In genomic region chr17:45913671-45914070, GRCm38 (mm10) we compare ENCODE assay signal across 10 mouse cellular contexts.
"Had no signal": no experiment of that assay in that cellular context is flagged by ENCODE, and none has a peak within 500 bp of the region (broad histone marks: within the 10 kb centered on the region; RNA-seq: fewer than 3 reads in every experiment).

No protein-coding gene starts in this region.

- DNase-seq: embryo, embryonic 11 days; forebrain, postnatal 0 days; gastrocnemius, adult 2 months; gastrocnemius, postnatal 10 days; gastrocnemius, postnatal 14 days; gastrocnemius, postnatal 25 days; gastrocnemius, postnatal 36 days; heart, adult 11 months; heart, adult 18-20 months; heart, adult 2 months had no signal
